Mouse (Mus musculus): ENCODE data around the gene Limd1. TPM values are rescaled to one million over a fixed set of nuclear protein-coding genes. Genes with fewer than 3 reads are reported as not detected.

Limd1 gene
- polyA plus RNA-seq, 1 experiment from 2014 or later, result 53.3 TPM

GRCm38 (mm10) chr9:123484830-123485229 is 6.3 kb downstream of the Limd1 start:
- Histone ChIP-seq H3K4me1 (peaks cover 59% of the 10 kb centered on the region), H3K4me2 (no peak overlapping the region), H3K27ac (no peak overlapping the region), H3K36me3 (peaks cover 22% of the 10 kb centered on the region; the same call in 1 of the 2 replicates), H3K9me3 (no peaks in the 10 kb centered on the region), H3K4me3 (no peak overlapping the region), H3K9ac (no peak overlapping the region), H3K27me3 (no peaks in the 10 kb centered on the region)
- WGBS, result 92% methylated on average over 3 of the region's 3 CpGs
- no peak for ATAC-seq (ENCODE audit: insufficient number of reproducible peaks, low FRiP score, low TSS enrichment, low read depth)

GRCm38 (mm10) chr9:123485561-123485960 is 7.1 kb downstream of the Limd1 start:
- H3K36me3 ChIP-seq, result peaks cover 22% of the 10 kb centered on the region; the same call in 1 of the 2 replicates

GRCm38 (mm10) chr9:123486635-123487034 is 8.1 kb downstream of the Limd1 start:
- no peak for ATAC-seq (ENCODE audit: insufficient number of reproducible peaks, low FRiP score, low TSS enrichment, low read depth)
- Histone ChIP-seq H3K27me3 (no peaks in the 10 kb centered on the region), H3K36me3 (peaks cover 22% of the 10 kb centered on the region; the same call in 1 of the 2 replicates), H3K27ac (no peak overlapping the region), H3K9me3 (no peaks in the 10 kb centered on the region), H3K4me1 (peaks cover 56% of the 10 kb centered on the region), H3K9ac (no peak overlapping the region), H3K4me3 (no peak overlapping the region), H3K4me2 (no peak overlapping the region)
- WGBS, result 64% methylated on average over 3 of the region's 3 CpGs

More at GRCm38 (mm10) chr9:123485561-123485960, 7.1 kb downstream of the Limd1 start:
- Histone ChIP-seq H3K9me3 (no peaks in the 10 kb centered on the region), H3K4me2 (no peak overlapping the region), H3K4me1 (peaks cover 57% of the 10 kb centered on the region), H3K4me3 (no peak overlapping the region), H3K27ac (no peak overlapping the region), H3K9ac (no peak overlapping the region), H3K27me3 (no peaks in the 10 kb centered on the region)
- no peak for ATAC-seq (ENCODE audit: insufficient number of reproducible peaks, low FRiP score, low TSS enrichment, low read depth)
- 88% methylated on average over 4 of the region's 4 CpGs for WGBS

GRCm38 (mm10) chr9:123489073-123489472 is 10.6 kb downstream of the Limd1 start:
- peaks cover 48% of the 10 kb centered on the region for H3K4me1 ChIP-seq
- no peaks in the 10 kb centered on the region for H3K27me3 ChIP-seq
- 64% methylated on average over 2 of the region's 2 CpGs for whole genome bisulfite sequencing
- ATAC-seq (ENCODE audit: insufficient number of reproducible peaks, low FRiP score, low TSS enrichment, low read depth), result no peak
- no peak overlapping the region for H3K9ac ChIP-seq
- no peak overlapping the region for H3K4me3 ChIP-seq
- H3K9me3 ChIP-seq, result no peaks in the 10 kb centered on the region
- H3K4me2 ChIP-seq, result no peak overlapping the region
- peaks cover 18% of the 10 kb centered on the region; the same call in 1 of the 2 replicates for H3K36me3 ChIP-seq
- H3K27ac ChIP-seq, result peak overlapping the region; percentile 59

- ATAC-seq (ENCODE audit: insufficient number of reproducible peaks, low FRiP score, low TSS enrichment, low read depth), result no peak
- 55% methylated on average over 9 of the region's 9 CpGs for WGBS
- Histone ChIP-seq H3K4me3 (no peak overlapping the region), H3K27me3 (no peaks in the 10 kb centered on the region), H3K9ac (no peak overlapping the region), H3K27ac (peak overlapping the region; percentile 18), H3K36me3 (peaks cover 13% of the 10 kb centered on the region; the same call in 1 of the 2 replicates), H3K4me1 (peaks cover 44% of the 10 kb centered on the region), H3K4me2 (no peak overlapping the region), H3K9me3 (no peaks in the 10 kb centered on the region)
These were observed 11.3 kb downstream of the Limd1 start for GRCm38 (mm10) chr9:123489727-123490343.

GRCm38 (mm10) chr9:123490930-123491329 is 12.4 kb downstream of the Limd1 start:
- Histone ChIP-seq H3K9ac (no peak overlapping the region), H3K36me3 (peaks cover 7% of the 10 kb centered on the region; the same call in 1 of the 2 replicates), H3K9me3 (no peaks in the 10 kb centered on the region), H3K27ac (peak overlapping the region; percentile 80), H3K4me3 (no peak overlapping the region), H3K27me3 (no peaks in the 10 kb centered on the region), H3K4me1 (peaks cover 51% of the 10 kb centered on the region), H3K4me2 (no peak overlapping the region)
- 29% methylated on average over 5 of the region's 5 CpGs for WGBS
- ATAC-seq (ENCODE audit: insufficient number of reproducible peaks, low FRiP score, low TSS enrichment, low read depth), result peak; percentile 21; the same call in 1 of the 2 replicates

GRCm38 (mm10) chr9:123491917-123492585 is 13.5 kb downstream of the Limd1 start:
- H3K36me3 ChIP-seq, result no peaks in the 10 kb centered on the region
- no peak overlapping the region for H3K9ac ChIP-seq
- ATAC-seq (ENCODE audit: insufficient number of reproducible peaks, low FRiP score, low TSS enrichment, low read depth), result peak; percentile 78
- H3K4me1 ChIP-seq, result peaks cover 52% of the 10 kb centered on the region
- no peak overlapping the region for H3K4me2 ChIP-seq
- H3K9me3 ChIP-seq, result no peaks in the 10 kb centered on the region
- no peaks in the 10 kb centered on the region for H3K27me3 ChIP-seq
- H3K4me3 ChIP-seq, result no peak overlapping the region
- WGBS, result 48% methylated on average over 9 of the region's 9 CpGs
- peak overlapping the region; percentile 57 for H3K27ac ChIP-seq

GRCm38 (mm10) chr9:123496665-123497064 is 18.2 kb downstream of the Limd1 start:
- H3K27me3 ChIP-seq, result no peaks in the 10 kb centered on the region
- no peak overlapping the region for H3K4me3 ChIP-seq
- 5% methylated on average over 13 of the region's 13 CpGs for WGBS
- 0 out of 2 replicates have a peak overlapping the region, but pooled peaks have one; percentile 17 for H3K4me2 ChIP-seq
- H3K36me3 ChIP-seq, result peaks cover 23% of the 10 kb centered on the region
- H3K27ac ChIP-seq, result no peak overlapping the region
- ATAC-seq (ENCODE audit: insufficient number of reproducible peaks, low FRiP score, low TSS enrichment, low read depth), result no peak
- H3K4me1 ChIP-seq, result peaks cover 26% of the 10 kb centered on the region
- no peaks in the 10 kb centered on the region for H3K9me3 ChIP-seq
- no peak overlapping the region for H3K9ac ChIP-seq

- Histone ChIP-seq H3K27ac (no peak overlapping the region), H3K4me2 (no peak overlapping the region), H3K27me3 (no peaks in the 10 kb centered on the region), H3K4me3 (no peak overlapping the region), H3K36me3 (peaks cover 33% of the 10 kb centered on the region), H3K9me3 (no peaks in the 10 kb centered on the region), H3K4me1 (peaks cover 14% of the 10 kb centered on the region), H3K9ac (no peak overlapping the region)
- ATAC-seq (ENCODE audit: insufficient number of reproducible peaks, low FRiP score, low TSS enrichment, low read depth), result no peak
- WGBS, result 78% methylated on average over 5 of the region's 5 CpGs
These were observed 19.4 kb downstream of the Limd1 start for GRCm38 (mm10) chr9:123497906-123498305.

GRCm38 (mm10) chr9:123500480-123500879 is 22.0 kb downstream of the Limd1 start:
- H3K27me3 ChIP-seq, result no peaks in the 10 kb centered on the region
- no peak overlapping the region for H3K9ac ChIP-seq
- WGBS, result 89% methylated on average over 4 of the region's 4 CpGs
- peaks cover 12% of the 10 kb centered on the region for H3K4me1 ChIP-seq
- no peaks in the 10 kb centered on the region for H3K9me3 ChIP-seq
- H3K4me2 ChIP-seq, result no peak overlapping the region
- no peak overlapping the region for H3K4me3 ChIP-seq
- no peak for ATAC-seq (ENCODE audit: insufficient number of reproducible peaks, low FRiP score, low TSS enrichment, low read depth)
- H3K27ac ChIP-seq, result no peak overlapping the region
- peaks cover 46% of the 10 kb centered on the region for H3K36me3 ChIP-seq

- Histone ChIP-seq H3K9ac (no peak overlapping the region), H3K4me3 (no peak overlapping the region), H3K4me2 (no peak overlapping the region), H3K9me3 (no peaks in the 10 kb centered on the region), H3K27ac (no peak overlapping the region), H3K4me1 (no peaks in the 10 kb centered on the region), H3K36me3 (peaks cover 41% of the 10 kb centered on the region), H3K27me3 (no peaks in the 10 kb centered on the region)
- ATAC-seq (ENCODE audit: insufficient number of reproducible peaks, low FRiP score, low TSS enrichment, low read depth), result no peak
- 75% methylated on average over 5 of the region's 5 CpGs for WGBS
These were observed 24.8 kb downstream of the Limd1 start for GRCm38 (mm10) chr9:123503171-123503834.

- 13% methylated on average over 2 of the region's 2 CpGs for WGBS
- H3K4me1 ChIP-seq, result no peaks in the 10 kb centered on the region
- no peak overlapping the region for H3K4me3 ChIP-seq
- no peaks in the 10 kb centered on the region for H3K9me3 ChIP-seq
- H3K27me3 ChIP-seq, result no peaks in the 10 kb centered on the region
- H3K4me2 ChIP-seq, result no peak overlapping the region
- no peak for ATAC-seq (ENCODE audit: insufficient number of reproducible peaks, low FRiP score, low TSS enrichment, low read depth)
- no peak overlapping the region for H3K27ac ChIP-seq
- peaks cover 40% of the 10 kb centered on the region for H3K36me3 ChIP-seq
- H3K9ac ChIP-seq, result no peak overlapping the region
These were observed 25.8 kb downstream of the Limd1 start for GRCm38 (mm10) chr9:123504325-123504724.
